Mouse (Mus musculus) heart, postnatal 0 days (tissue): ENCODE measurements at regions not wholly inside any gene's neighbourhood (a gene's known extent, or its start where the extent isn't known, plus 50 kb on each side); places are given as distances from the start of the nearest gene placed in this dataset.

ENCODE experiments used
- ATAC-seq: fragments of 200-750 bp; cut with Nextera tagmentation; 2 replicates; pipeline ENCODE4 v1.8.0; 2017; ENCODE audit warnings: low read depth, moderate number of reproducible peaks, moderate library complexity; ENCODE audit not compliant: insufficient read depth
- DNase-seq: peaks from one replicate; pipeline ENCODE4 v3.0.0-alpha.2; 2016; ENCODE audit warnings: low spot score
- H3K27ac ChIP-seq: fragments of 300-500 bp; sonication (generic); 2 replicates; pipeline ENCODE4 v1.5.1; 2014; ENCODE audit warnings: low read depth, mild to moderate bottlenecking
- H3K27me3 ChIP-seq: fragments of 300-500 bp; sonication (generic); 2 replicates; pipeline ENCODE4 v1.6.1; 2014; ENCODE audit warnings: low read length, mixed read lengths; ENCODE audit not compliant: control insufficient read depth, insufficient read depth
- H3K36me3 ChIP-seq: fragments of 300-500 bp; sonication (generic); replicated peaks from 2 replicates; pipeline ENCODE4 v1.6.1; 2014; ENCODE audit warnings: low read length, mixed read lengths; ENCODE audit not compliant: control insufficient read depth, insufficient read depth
- H3K4me1 ChIP-seq: fragments of 300-500 bp; sonication (generic); 2 replicates; pipeline ENCODE4 v1.6.1; 2014; ENCODE audit warnings: antibody characterized with exemption; ENCODE audit not compliant: control insufficient read depth, insufficient read depth
- H3K4me2 ChIP-seq: fragments of 300-500 bp; sonication (generic); 2 replicates; pipeline ENCODE4 v1.6.1; 2014; ENCODE audit warnings: low read depth, mild to moderate bottlenecking, low read length, moderate library complexity
- H3K4me3 ChIP-seq: fragments of 300-500 bp; sonication (generic); 2 replicates; pipeline ENCODE4 v1.5.1; 2014; ENCODE audit warnings: low read depth, low read length
- H3K9ac ChIP-seq: fragments of 300-500 bp; sonication (generic); replicated peaks from 2 replicates; pipeline ENCODE4 v1.6.1; 2014; ENCODE audit warnings: low read depth, low read length, mixed read lengths
- H3K9me3 ChIP-seq: fragments of 300-500 bp; sonication (generic); replicated peaks from 2 replicates; pipeline ENCODE4 v1.6.1; 2016; ENCODE audit warnings: low read length; ENCODE audit not compliant: control insufficient read depth
- CTCF ChIP-seq: IDR thresholded peaks from 2 replicates; pipeline ENCODE4 v1.5.1; 2016; ENCODE audit warnings: antibody characterized with exemption, control low read depth, low read depth
- EP300 ChIP-seq: IDR thresholded peaks from 2 replicates; pipeline ENCODE4 v1.6.1; 2016; ENCODE audit warnings: antibody characterized with exemption, low read depth
- WGBS: fragments of 180-500 bp; shearing (Covaris S2); extraction: QIAGEN DNeasy Blood & Tissue Kit; methylation state at CpG from one replicate; pipeline ENCODE4 v1.1.7; 2014; 5-methylcytosine and 5-hydroxymethylcytosine counted together

DNA sequence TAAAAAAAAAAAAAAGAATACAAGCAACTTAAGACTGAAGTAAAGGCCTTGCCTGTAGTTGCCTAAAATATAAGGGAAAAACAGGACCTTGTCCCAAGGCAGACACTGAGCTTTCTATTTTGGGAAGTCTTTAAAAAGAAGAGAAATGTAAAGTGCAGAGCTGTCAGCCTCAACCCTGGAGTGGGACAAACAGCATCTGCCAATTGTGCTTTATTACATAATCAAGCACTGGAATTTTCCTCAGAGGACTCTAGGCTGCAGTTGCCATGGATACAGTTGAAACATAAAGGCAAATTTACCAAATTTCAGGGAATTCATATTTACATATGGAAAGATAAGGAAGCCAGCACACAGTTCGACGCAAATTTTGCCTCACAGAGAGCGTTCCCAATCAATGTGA lies 406.7 kb downstream of the Gm597 start:
- Histone ChIP-seq H3K4me1 (no peaks in the 10 kb centered on the region), H3K9me3 (no peaks in the 10 kb centered on the region), H3K27ac (no peak overlapping the region), H3K4me3 (no peak overlapping the region), H3K27me3 (no peaks in the 10 kb centered on the region), H3K4me2 (no peak overlapping the region), H3K9ac (no peak overlapping the region), H3K36me3 (no peaks in the 10 kb centered on the region)
- 67% methylated on average over 3 of the region's 3 CpGs for WGBS
- DNase-seq, result peak; percentile 6
- no peak for ATAC-seq
- no peak for TF ChIP-seq CTCF
- no peak for TF ChIP-seq EP300

DNA sequence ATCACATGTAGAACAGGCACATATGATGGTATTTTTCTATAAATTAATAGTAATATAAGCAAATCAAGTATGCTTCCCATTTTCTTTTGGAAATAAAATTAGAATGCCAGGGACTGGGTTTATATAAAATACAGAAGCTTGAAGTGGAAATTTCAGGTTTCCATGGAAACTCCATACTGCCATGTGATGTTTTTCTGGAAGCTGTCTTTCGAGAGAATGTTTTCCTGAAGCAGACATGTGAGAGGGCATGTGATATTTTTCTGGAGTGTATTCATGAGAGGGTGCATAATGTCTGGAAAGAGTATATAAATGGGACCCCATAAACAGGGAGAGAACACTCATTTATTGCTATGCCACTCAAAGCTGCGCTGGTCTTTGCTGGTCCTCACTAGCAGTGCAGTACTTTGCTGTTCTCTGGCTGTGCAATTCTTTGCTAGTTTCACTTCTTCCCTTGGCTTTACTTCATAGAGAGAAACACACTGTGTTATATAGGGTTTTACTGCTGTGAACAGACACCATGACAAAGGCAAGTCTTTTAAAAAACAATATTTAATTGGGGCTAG lies 430.6 kb downstream of the Gm597 start:
- Histone ChIP-seq H3K27me3 (no peaks in the 10 kb centered on the region), H3K9me3 (no peaks in the 10 kb centered on the region), H3K4me3 (no peak overlapping the region), H3K9ac (no peak overlapping the region), H3K36me3 (no peaks in the 10 kb centered on the region), H3K27ac (no peak overlapping the region), H3K4me2 (no peak overlapping the region), H3K4me1 (no peaks in the 10 kb centered on the region)
- TF ChIP-seq CTCF (no peak), EP300 (no peak)
- DNase-seq (no peak), ATAC-seq (no peak)
- WGBS, result 70% methylated on average over 2 of the region's 2 CpGs

DNA sequence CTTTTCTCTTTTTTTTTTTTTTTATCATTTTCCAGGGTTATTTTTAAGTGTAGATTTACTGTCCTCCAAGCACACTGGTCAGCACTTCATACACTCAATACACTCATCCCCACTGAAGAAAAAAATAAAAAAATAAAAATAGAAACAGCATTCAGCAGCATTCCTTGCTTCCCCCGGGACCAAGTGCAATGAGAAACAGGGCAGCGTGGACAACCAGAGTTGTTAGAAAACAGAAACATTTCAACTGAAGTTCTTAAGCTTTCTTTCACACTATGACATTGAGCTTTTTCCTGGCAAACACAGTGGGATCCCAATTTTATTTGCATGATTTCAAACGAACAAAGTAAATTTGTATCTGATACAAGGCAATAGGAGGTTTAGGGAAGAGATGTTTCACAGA lies 431.5 kb downstream of the Gm597 start:
- Histone ChIP-seq H3K27me3 (no peaks in the 10 kb centered on the region), H3K9ac (no peak overlapping the region), H3K4me1 (no peaks in the 10 kb centered on the region), H3K4me3 (no peak overlapping the region), H3K9me3 (no peaks in the 10 kb centered on the region), H3K4me2 (no peak overlapping the region), H3K27ac (no peak overlapping the region), H3K36me3 (no peaks in the 10 kb centered on the region)
- no peak for DNase-seq
- ATAC-seq, result no peak
- TF ChIP-seq EP300, result no peak
- no peak for TF ChIP-seq CTCF
- 20% methylated on average over 3 of the region's 3 CpGs for WGBS

DNA sequence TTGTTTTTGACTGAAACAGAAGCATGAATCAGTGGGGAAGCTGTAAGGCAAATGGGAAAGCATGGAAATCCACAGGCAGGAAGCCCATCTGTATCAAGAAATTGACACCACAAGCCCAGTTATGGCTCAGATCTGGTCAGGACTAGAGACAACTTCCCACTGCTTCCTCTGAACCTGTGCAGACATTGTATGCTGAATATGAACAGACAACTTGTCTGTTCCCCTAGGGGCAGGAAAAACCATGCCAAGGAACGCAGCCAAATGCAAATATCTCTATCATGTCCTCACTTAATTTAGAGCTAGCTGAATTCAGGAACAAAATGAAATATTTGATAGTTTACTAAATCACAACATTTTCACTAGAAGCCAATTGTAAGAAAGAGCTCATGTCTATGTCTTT lies 440.0 kb downstream of the Gm597 start:
- no peak for TF ChIP-seq EP300
- TF ChIP-seq CTCF, result no peak
- ATAC-seq, result no peak
- Histone ChIP-seq H3K27me3 (no peaks in the 10 kb centered on the region), H3K9me3 (no peaks in the 10 kb centered on the region), H3K4me2 (no peak overlapping the region), H3K4me1 (no peaks in the 10 kb centered on the region), H3K27ac (no peak overlapping the region), H3K4me3 (no peak overlapping the region), H3K9ac (no peak overlapping the region), H3K36me3 (no peaks in the 10 kb centered on the region)
- no peak for DNase-seq
- WGBS, result 67% methylated on average over 1 of the region's 1 CpGs

DNA sequence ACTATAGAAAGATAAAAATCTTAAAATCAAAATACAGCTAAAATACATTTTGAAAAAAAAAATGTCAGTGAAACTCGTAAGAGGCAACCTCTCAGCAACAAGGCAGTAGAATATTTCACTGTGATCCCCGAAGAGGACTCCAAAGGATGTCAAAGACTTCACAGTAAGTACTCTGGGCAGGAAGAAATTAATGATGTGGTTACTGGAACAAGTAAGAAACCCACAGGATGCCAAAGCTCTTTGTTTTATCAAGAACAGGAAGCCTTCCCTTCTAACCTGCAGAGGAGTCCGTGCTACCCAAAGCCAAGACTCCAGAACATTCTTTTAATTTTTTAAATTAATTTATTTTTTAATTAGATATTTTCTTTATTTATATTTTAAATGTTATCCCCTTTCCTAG lies 445.7 kb downstream of the Gm597 start:
- no peak overlapping the region for H3K4me2 ChIP-seq
- no peak overlapping the region for H3K4me3 ChIP-seq
- WGBS, result 66% methylated on average over 3 of the region's 3 CpGs
- H3K27ac ChIP-seq, result no peak overlapping the region
- no peak for DNase-seq
- no peaks in the 10 kb centered on the region for H3K4me1 ChIP-seq
- no peaks in the 10 kb centered on the region for H3K36me3 ChIP-seq
- no peak overlapping the region for H3K9ac ChIP-seq
- H3K27me3 ChIP-seq, result no peaks in the 10 kb centered on the region
- ATAC-seq, result no peak
- TF ChIP-seq EP300, result no peak
- no peak for TF ChIP-seq CTCF
- no peaks in the 10 kb centered on the region for H3K9me3 ChIP-seq

DNA sequence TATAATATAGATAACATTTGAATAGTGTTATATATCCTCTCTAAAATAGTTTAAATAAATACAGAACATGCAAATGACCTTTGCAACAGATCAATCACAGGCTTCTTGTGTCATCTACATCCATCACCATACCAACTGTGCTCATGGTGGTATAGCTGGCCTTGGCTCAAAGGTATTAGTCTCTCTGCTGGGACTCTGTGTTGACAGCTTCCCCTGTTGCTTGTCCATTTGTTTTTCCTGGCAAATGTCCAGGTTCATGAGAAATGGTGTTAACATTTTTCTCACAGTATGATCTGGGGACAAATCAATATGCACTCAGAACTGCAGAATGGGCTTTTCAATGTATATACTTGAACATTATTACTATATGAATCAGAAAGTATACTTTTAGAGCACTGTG lies 448.0 kb downstream of the Gm597 start:
- Histone ChIP-seq H3K9ac (no peak overlapping the region), H3K4me2 (no peak overlapping the region), H3K4me3 (no peak overlapping the region), H3K9me3 (no peaks in the 10 kb centered on the region), H3K4me1 (no peaks in the 10 kb centered on the region), H3K27me3 (no peaks in the 10 kb centered on the region), H3K27ac (no peak overlapping the region), H3K36me3 (no peaks in the 10 kb centered on the region)
- ATAC-seq, result no peak
- TF ChIP-seq EP300, result no peak
- no peak for TF ChIP-seq CTCF
- no peak for DNase-seq
